Mouse (Mus musculus): ENCODE measurements around the gene Jtb. TPM values are rescaled to one million over a fixed set of nuclear protein-coding genes. Genes with fewer than 3 reads are reported as not detected.
A peak's percentile ranks its signal among the peaks of the same experiment; 100 is the strongest.

The Jtb gene
- polyA plus RNA-seq, 1 experiment, result 4.3 TPM

GRCm38 (mm10) chr3:90265932-90266741, 34.7 kb downstream of the Jtb start:
- Histone ChIP-seq H3K4me1 (ENCODE audit: control insufficient read depth) (peaks cover 48% of the 10 kb centered on the region), H3K9me3 (ENCODE audit: control insufficient read depth, low read length) (no peaks in the 10 kb centered on the region), H3K36me3 (ENCODE audit: control insufficient read depth) (peaks cover 49% of the 10 kb centered on the region), H3K27me3 (ENCODE audit: control insufficient read depth) (no peaks in the 10 kb centered on the region), H3K4me3 (replicated peaks) (peak overlapping the region; percentile 91)
- TF ChIP-seq TAL1 (IDR thresholded peaks at IDR 0.05; ENCODE audit: low read length), result no peak
- TF ChIP-seq GATA1 (IDR thresholded peaks at IDR 0.05; ENCODE audit: low read length), result no peak

- Histone ChIP-seq H3K4me1 (ENCODE audit: control insufficient read depth) (peaks cover 48% of the 10 kb centered on the region), H3K27me3 (ENCODE audit: control insufficient read depth) (no peaks in the 10 kb centered on the region), H3K4me3 (replicated peaks) (peak overlapping the region; percentile 91), H3K36me3 (ENCODE audit: control insufficient read depth) (peaks cover 43% of the 10 kb centered on the region), H3K9me3 (ENCODE audit: control insufficient read depth, low read length) (no peaks in the 10 kb centered on the region)
- TF ChIP-seq TAL1 (IDR thresholded peaks at IDR 0.05; ENCODE audit: low read length) (no peak), GATA1 (IDR thresholded peaks at IDR 0.05; ENCODE audit: low read length) (no peak)
These were observed 35.7 kb downstream of the Jtb start for GRCm38 (mm10) chr3:90266901-90267775.

GRCm38 (mm10) chr3:90268190-90268589, 36.8 kb downstream of the Jtb start:
- Histone ChIP-seq H3K9me3 (ENCODE audit: control insufficient read depth, low read length) (no peaks in the 10 kb centered on the region), H3K27me3 (ENCODE audit: control insufficient read depth) (no peaks in the 10 kb centered on the region), H3K36me3 (ENCODE audit: control insufficient read depth) (peaks cover 41% of the 10 kb centered on the region), H3K4me3 (replicated peaks) (no peak overlapping the region), H3K4me1 (ENCODE audit: control insufficient read depth) (peaks cover 48% of the 10 kb centered on the region)
- TF ChIP-seq TAL1 (IDR thresholded peaks at IDR 0.05; ENCODE audit: low read length) (no peak), GATA1 (IDR thresholded peaks at IDR 0.05; ENCODE audit: low read length) (no peak)

- no peaks in the 10 kb centered on the region for H3K9me3 ChIP-seq (ENCODE audit: control insufficient read depth, low read length)
- no peak for TF ChIP-seq GATA1 (IDR thresholded peaks at IDR 0.05; ENCODE audit: low read length)
- TF ChIP-seq TAL1 (IDR thresholded peaks at IDR 0.05; ENCODE audit: low read length), result no peak
- no peak overlapping the region for H3K4me3 ChIP-seq (replicated peaks)
- no peaks in the 10 kb centered on the region for H3K27me3 ChIP-seq (ENCODE audit: control insufficient read depth)
- H3K36me3 ChIP-seq (ENCODE audit: control insufficient read depth), result peaks cover 42% of the 10 kb centered on the region
- H3K4me1 ChIP-seq (ENCODE audit: control insufficient read depth), result peaks cover 48% of the 10 kb centered on the region
These were observed 37.6 kb downstream of the Jtb start for GRCm38 (mm10) chr3:90268971-90269370.

- peaks cover 37% of the 10 kb centered on the region for H3K4me1 ChIP-seq (ENCODE audit: control insufficient read depth)
- peaks cover 48% of the 10 kb centered on the region for H3K36me3 ChIP-seq (ENCODE audit: control insufficient read depth)
- TF ChIP-seq TAL1 (IDR thresholded peaks at IDR 0.05; ENCODE audit: low read length), result no peak
- no peak for TF ChIP-seq GATA1 (IDR thresholded peaks at IDR 0.05; ENCODE audit: low read length)
- no peak overlapping the region for H3K4me3 ChIP-seq (replicated peaks)
- no peaks in the 10 kb centered on the region for H3K9me3 ChIP-seq (ENCODE audit: control insufficient read depth, low read length)
- no peaks in the 10 kb centered on the region for H3K27me3 ChIP-seq (ENCODE audit: control insufficient read depth)
These were observed 39.4 kb downstream of the Jtb start for GRCm38 (mm10) chr3:90270784-90271183.

GRCm38 (mm10) chr3:90272170-90272569, 40.8 kb downstream of the Jtb start:
- TF ChIP-seq TAL1 (IDR thresholded peaks at IDR 0.05; ENCODE audit: low read length) (no peak), GATA1 (IDR thresholded peaks at IDR 0.05; ENCODE audit: low read length) (no peak)
- Histone ChIP-seq H3K27me3 (ENCODE audit: control insufficient read depth) (no peaks in the 10 kb centered on the region), H3K4me1 (ENCODE audit: control insufficient read depth) (peaks cover 26% of the 10 kb centered on the region), H3K9me3 (ENCODE audit: control insufficient read depth, low read length) (no peaks in the 10 kb centered on the region), H3K36me3 (ENCODE audit: control insufficient read depth) (peaks cover 58% of the 10 kb centered on the region), H3K4me3 (replicated peaks) (no peak overlapping the region)

GRCm38 (mm10) chr3:90273855-90274254, 42.5 kb downstream of the Jtb start:
- Histone ChIP-seq H3K9me3 (ENCODE audit: control insufficient read depth, low read length) (no peaks in the 10 kb centered on the region), H3K36me3 (ENCODE audit: control insufficient read depth) (peaks cover 66% of the 10 kb centered on the region), H3K4me3 (replicated peaks) (no peak overlapping the region), H3K27me3 (ENCODE audit: control insufficient read depth) (no peaks in the 10 kb centered on the region), H3K4me1 (ENCODE audit: control insufficient read depth) (peaks cover 9% of the 10 kb centered on the region)
- no peak for TF ChIP-seq GATA1 (IDR thresholded peaks at IDR 0.05; ENCODE audit: low read length)
- TF ChIP-seq TAL1 (IDR thresholded peaks at IDR 0.05; ENCODE audit: low read length), result no peak

GRCm38 (mm10) chr3:90275286-90275685, 43.9 kb downstream of the Jtb start:
- H3K36me3 ChIP-seq (ENCODE audit: control insufficient read depth), result peaks cover 69% of the 10 kb centered on the region
- H3K27me3 ChIP-seq (ENCODE audit: control insufficient read depth), result no peaks in the 10 kb centered on the region
- H3K4me1 ChIP-seq (ENCODE audit: control insufficient read depth), result peaks cover 2% of the 10 kb centered on the region; the same call in 1 of the 2 replicates
- no peak overlapping the region for H3K4me3 ChIP-seq (replicated peaks)
- no peak for TF ChIP-seq TAL1 (IDR thresholded peaks at IDR 0.05; ENCODE audit: low read length)
- no peaks in the 10 kb centered on the region for H3K9me3 ChIP-seq (ENCODE audit: control insufficient read depth, low read length)

GRCm38 (mm10) chr3:90276858-90277257, 45.5 kb downstream of the Jtb start:
- H3K27me3 ChIP-seq (ENCODE audit: control insufficient read depth), result no peaks in the 10 kb centered on the region
- peaks cover 65% of the 10 kb centered on the region for H3K36me3 ChIP-seq (ENCODE audit: control insufficient read depth)
- no peak for TF ChIP-seq GATA1 (IDR thresholded peaks at IDR 0.05; ENCODE audit: low read length)
- TF ChIP-seq TAL1 (IDR thresholded peaks at IDR 0.05; ENCODE audit: low read length), result no peak
- no peaks in the 10 kb centered on the region for H3K9me3 ChIP-seq (ENCODE audit: control insufficient read depth, low read length)
- peaks cover 2% of the 10 kb centered on the region; the same call in 1 of the 2 replicates for H3K4me1 ChIP-seq (ENCODE audit: control insufficient read depth)
- H3K4me3 ChIP-seq (replicated peaks), result no peak overlapping the region

Measured in erythroblast, embryonic 14.5 days (primary cell).